Mouse (Mus musculus) frontal cortex, postnatal 25 days (tissue): ENCODE results near the gene Foxr1.
A peak's percentile ranks its signal among the peaks of the same experiment; 100 is the strongest.
"Not testable (repeated sequence)": the region's sequence is repeated elsewhere in the genome, so short reads cannot be mapped to it uniquely, and the experiment has no call there.

Experiments used
- DNase-seq, 2 experiments: peaks; one replicate each; pipeline ENCODE4 v3.0.0; 2022; ENCODE audit warnings: low spot score in 2 of 2

The Foxr1 gene

DNA sequence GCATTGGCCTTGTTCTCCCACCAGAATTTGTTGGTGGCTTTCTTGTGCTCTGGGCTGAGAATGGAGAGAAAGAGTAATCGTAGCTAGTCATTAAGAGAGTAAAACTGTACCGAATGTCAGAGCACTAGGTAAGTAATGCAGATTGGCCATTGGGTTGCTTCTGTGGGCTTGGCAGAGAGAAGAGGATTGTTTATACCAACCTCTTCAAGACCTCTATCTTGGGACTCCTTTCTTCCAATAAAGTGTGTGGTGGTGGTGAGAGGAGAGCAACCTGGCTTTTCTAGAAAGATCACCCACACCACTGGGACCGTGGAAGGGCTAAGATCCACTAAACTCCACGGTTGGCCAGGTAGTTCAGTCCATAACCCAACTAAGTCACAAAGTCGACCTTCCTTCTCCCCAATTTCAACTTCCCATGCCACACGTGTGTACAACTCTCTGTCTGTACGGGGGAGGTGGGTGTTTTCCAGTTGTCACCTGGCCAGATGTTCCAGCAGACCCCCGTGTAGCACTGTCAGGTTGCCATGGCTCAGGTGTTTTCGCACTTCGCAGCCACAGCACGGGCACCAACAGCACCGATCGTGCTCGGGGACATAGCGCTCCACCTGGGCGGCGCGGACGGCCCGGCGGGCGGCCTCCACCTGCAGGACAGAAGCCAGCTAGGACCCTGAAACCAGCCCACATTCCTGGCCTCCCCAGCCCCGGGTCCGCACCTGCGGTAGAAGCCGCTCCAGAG lies 23.6 kb downstream of the Foxr1 start:
- DNase-seq: no peak

DNA sequence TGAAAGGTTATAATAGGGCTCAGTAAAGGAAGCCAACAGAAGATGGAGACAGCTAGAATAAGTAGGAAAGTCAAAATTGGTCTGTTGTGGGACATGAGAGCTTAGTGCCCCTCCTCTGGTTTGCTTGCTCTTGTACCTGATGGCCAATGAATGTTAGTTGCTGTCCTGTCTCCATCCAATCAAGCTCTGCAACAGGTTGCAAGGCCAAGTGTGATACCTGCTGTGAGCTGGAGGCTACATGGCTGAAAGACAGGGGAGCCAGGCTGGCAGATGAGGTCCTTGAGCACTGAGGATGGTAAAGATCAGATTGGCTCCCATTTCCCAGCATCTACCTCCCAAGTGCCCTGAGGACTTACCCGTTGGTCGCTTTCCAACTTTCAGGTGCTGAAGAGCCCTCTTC lies 28.2 kb downstream of the Foxr1 start:
- DNase-seq: no peak

DNA sequence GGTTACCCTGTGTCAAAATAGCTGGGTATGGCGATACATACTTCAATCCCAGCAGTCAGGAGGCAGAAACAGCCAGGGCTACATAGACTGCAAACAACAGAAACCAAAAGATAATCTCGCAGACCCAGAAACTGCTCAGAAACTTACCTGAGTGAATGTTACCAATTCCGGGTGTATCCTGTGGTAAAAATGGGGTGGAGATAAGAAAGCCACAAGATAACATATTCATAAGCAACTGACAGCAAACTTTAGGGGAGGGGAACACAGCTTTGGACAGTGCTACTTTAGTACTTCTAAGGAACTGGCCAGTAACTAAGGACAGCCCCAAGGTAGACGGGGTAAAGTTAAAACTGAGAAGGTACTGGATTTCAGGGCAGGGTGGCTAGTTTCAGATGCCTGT lies 28.6 kb downstream of the Foxr1 start:
- DNase-seq: no peak

DNA sequence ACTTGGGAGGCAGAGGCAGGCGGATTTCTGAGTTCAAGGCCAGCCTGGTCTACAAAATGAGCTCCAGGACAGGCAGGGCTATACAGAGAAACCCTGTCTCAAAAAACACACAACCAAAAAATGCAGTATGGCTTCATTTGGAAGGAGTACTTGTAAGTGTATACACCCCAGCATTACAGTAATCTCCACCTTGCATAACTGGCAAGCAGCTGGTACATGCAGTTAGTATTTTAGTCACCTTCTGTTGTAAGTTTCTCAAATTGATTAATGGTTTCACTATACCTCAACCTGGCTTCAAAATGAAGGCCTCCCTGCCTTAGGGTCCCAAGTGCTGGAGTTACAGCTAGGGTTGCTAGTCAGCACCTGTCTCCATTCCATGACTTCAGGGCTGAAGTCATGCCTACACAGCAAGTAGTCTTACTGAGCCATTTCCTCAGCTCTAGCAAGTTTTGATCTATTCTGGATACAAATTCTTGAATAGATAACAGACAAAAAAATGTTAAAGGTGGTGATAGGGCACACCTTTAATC lies 29.3 kb downstream of the Foxr1 start:
- no peak for DNase-seq

DNA sequence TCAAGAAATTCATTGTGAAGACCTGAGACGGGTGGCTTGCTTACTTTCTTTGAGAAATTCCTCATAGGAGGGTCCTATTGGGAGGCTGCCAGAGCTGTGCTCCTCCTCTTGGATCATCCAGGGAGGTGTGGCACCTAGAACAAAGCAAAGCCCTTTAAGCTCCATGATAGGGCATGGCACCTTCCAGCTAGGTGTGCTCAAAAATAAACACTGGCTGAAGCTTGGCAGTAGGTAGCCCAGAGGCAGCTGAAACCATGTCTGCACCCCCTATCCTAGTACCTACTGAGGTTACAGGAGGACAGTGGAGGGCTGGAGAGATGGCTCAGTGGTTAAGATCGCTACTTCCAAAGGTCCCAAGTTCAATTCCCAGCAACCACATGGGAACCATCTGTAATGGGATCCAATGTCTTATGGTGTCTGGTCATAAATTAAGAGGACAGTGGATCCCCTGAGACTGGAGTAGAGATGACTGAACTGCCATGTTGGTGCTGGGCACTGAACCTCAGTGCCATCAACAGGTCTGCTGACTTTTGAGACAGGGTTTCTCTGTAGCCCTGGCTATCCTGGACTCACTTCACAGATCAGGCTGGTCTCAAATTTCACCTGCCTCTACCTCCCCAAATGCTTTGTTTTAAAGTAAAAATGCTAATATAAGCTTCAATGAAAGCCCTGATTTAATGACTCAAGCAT lies 30.1 kb downstream of the Foxr1 start:
- no peak for DNase-seq

DNA sequence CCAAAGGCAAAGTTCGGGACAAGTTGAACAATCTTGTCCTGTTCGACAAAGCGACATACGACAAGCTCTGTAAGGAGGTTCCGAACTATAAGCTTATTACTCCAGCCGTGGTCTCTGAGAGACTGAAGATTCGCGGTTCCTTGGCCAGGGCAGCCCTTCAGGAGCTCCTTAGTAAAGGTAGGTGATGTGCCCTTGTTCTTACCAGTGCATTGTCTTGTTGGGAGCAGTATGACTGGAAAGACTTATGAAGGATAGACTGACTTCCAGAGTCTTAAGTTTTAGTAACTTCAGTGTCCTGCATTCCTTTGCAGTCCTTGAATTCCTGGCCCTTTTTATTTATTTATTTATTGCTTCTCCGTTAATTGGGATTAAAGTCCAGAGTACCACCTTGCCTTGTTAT lies 32.2 kb downstream of the Foxr1 start:
- DNase-seq: not testable (repeated sequence)

DNA sequence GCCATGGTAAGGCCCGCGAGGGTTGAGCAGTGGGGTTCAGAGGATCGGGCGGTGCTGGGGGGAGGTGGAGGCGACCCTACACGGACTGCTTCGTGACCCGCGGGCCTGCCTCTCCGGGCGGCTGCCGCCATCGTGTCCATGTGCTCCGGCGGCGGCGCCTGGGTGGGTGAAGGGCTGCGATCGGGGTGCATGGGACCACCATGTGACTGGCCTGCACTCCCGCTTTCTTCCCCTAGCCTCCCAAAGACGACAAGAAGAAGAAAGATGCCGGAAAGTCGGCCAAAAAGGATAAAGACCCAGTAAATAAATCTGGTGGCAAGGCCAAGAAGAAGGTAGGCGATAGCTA lies 33.2 kb downstream of the Foxr1 start:
- DNase-seq: no peak

DNA sequence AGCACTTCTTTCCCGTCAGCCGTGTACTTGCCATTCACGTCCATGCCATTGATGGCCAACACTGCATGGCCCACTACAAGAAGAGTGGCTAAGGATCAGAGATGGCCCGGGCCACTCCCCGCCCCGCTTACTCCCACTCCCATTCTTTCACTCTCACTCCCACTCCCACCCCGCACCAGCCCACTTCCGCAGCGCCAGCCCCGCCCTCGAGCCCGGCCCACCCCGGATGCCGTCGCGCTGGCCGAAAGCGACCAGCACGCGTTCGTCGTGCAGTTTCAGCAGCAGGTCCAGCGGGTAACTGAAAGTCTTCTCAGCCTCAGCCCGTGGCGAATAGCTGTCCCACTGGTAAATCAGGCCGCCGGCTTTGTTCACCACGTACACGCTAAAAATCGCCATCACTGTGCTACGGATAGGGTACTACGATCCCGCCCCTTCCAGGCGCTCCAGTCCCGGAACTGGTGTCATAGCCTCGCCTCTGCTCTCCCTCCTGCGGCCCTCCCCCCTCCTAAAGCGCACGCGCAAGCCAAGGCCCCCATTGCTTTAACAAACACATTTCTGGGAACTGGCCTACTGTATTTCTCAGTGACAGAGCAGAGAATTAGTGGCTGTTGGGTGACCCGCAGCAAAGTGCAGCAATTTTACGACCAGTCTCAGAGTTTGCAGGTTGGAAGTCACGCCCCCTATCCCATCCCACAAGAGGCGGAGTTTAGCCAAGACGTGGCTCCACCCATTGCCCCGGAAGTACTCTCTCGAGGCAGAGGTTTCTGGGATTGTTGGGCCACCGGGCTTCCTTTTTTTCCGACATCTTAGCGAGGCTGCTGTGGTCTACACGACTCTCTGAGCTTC lies 33.8 kb downstream of the Foxr1 start, which contains the start of the genes Rps25 and Trappc4:
TSS of gene Rps25 (plus strand) at position 234 of the 846 bp plus-strand sequence.
TSS of gene Trappc4 (minus strand) at position 695 of the 846 bp plus-strand sequence.
- DNase-seq: peak; percentile 78 to 83

DNA sequence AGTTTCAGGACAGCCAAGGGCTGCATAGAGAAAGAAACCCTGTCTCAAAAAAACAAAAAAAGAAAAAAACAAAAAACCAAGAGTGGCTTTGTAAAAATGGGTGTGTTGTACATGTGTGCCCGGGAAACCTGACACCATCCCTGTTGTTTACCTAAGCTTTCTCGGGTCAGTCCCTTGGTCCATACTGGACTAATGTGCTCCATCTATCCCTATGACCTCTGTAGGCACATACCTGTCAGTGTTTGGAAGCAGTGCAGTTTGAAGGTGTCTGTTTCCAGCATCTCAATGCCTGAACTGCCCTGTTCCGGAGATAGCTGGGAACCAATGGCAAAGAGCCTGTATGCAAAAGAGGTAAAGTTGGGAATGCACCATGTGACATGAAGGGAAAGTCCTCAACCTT lies 35.9 kb downstream of the Foxr1 start:
- DNase-seq: no peak

DNA sequence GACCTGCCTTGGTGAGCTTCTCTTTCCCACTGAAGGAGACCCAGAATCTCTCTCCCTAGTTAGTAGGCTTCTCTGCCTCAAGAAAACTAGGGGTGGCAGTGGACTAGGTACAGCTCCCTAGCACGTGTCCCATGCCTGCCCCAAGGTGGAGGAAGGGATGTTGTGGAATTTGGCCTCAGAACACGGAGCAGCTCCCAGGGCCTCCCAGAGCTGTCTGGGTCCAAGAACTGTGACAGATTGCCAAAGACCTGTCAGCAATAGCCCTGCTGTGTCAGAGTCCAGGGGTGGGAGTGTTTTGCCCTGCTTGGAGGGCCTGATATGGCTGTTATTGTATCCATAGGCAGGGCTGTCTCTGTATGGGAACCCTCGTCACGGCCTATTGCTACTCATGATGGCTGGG lies 39.9 kb downstream of the Foxr1 start:
- no peak for DNase-seq

DNA sequence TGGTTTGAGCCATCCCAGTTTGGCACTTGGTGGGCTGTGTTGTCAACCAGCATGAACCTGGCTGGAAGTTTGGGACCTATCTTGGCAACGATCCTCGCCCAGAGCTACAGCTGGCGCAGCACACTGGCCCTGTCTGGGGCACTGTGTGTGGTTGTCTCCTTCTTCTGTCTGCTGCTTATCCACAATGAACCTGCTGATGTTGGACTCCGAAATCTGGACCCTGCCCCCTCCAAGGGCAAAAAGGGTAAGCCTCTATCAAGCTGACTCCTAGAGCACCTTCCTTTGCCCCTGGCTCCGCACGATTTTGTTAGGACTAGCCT lies 41.2 kb downstream of the Foxr1 start:
- no peak for DNase-seq

DNA sequence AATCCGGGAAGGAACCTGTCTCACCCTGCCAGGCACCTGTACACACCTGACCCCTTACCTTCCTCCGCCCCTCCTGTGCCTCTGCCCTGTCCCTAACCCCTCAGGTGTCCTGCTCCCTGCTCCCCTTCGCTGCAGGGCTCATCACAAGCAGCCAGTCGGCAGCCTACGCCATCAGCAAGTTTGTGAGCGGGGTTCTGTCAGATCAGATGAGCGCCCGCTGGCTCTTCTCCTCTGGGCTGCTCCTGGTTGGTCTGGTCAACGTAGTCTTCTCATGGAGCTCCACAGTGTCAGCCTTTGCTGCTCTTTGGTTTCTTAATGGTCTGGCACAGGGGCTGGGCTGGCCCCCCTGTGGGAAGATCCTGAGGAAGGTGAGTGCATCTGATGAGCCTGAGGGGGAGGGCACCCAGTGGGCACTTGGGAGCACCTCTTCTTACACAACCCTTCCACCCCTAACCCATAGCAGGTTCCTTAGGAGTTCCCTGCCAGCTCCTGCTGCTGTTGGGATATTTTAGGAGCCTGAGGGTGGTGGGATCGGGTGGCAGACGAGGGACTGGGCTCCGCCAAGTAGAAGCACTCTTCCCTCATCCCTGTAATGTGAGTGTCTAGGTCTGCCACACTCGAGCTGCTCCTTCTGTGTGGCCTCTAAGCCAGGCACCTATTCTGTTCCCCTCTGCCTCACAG lies 41.7 kb downstream of the Foxr1 start:
- DNase-seq: no peak

DNA sequence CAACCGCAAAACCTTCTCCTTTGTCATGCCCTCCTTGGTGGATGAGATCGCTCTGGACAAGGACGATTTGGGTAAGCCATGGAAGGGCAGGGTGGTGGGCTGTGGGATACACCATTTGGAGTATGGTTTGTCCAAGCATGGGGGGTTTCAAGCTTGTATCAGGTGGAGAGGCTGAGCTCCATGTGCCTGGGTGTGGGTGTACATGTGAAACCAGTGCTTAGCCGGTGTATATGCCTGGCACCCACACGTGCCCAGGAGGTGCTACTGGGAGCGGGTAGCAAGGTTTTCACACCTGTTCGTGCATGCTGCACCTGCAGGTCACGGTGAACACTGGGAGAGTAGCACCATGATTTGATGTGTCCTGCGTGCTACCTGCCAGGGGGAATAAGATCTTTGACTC lies 42.4 kb downstream of the Foxr1 start:
- DNase-seq: no peak

DNA sequence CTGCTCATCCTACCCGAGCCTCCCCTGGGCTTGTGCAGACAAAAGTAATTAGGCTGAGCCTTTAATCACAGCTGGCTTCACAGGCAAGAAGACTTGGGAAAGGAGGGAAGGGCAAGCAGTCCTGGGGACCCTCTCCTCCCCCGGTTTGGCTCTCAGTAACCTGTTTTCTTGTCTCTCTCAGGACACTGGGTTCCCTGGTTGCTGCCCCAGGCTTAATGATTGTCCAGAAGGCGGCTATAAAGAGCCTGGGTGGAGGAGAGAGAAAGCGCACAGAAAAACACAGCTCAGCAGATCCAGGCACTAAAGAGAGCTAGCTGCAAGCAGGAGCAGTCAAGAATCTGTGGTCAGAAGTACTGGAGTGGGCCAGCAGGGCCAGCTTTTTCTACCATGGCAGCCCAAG lies 42.8 kb downstream of the Foxr1 start:
- no peak for DNase-seq

DNA sequence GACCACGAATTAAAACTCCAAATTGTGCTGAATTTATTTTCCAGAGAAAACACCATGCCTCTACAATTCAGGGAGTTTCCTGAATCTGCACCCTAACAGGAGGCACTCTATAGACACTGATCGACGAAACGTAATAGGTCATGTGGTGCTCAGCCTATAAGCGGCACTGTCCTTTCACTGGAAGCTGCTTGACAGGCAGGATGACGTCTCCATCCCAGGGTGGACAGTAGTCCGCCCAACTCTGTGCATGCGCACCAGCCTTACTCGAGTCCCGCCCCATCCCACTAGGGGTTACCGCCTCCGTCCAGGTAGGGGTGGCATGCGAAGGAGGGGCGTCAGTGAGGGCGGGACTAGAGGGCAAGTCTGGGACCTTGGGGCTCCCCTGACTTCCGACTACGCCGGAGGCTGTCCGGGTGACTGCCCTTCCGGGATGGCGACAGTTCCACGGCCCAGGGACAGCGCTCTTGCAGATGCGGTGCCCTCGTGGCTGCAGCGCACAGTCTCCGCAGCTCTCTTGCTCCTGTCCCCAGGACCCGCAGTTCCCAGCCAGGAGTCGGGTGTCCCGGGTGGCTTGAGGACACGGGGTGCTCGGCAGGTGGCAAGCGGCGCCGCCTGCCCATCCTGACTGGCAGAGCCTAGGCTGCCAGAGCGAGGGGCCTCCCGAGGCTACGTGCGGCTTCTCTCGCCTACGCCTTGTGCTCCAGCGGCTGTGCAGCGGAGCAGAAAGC lies 44.1 kb downstream of the Foxr1 start, which contains the start of gene Slc37a4:
TSS of gene Slc37a4 (plus strand) at position 169 of the 728 bp plus-strand sequence.
- DNase-seq: peak; percentile 72 to 84

DNA sequence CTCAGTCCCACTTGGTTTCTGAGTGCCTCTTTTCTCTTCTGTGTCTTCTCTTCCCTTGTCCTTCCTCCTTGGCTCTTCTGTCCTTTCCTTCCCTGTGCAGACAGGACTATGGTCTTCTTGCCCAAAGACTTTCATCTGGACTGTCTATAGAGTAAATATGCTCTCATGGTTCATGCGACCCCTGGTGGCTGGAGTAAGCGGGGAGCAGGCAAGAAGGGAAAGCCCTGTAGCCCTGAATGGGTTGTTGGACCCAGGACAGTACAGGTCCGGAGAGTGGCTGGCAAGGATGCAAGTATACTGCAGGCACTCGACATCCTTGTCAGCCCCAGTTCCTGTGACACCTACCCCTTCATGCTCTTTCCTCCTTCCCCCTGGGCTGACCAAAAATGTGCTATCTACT lies 49.5 kb downstream of the Foxr1 start:
- peak; percentile 47 to 55 for DNase-seq

DNA sequence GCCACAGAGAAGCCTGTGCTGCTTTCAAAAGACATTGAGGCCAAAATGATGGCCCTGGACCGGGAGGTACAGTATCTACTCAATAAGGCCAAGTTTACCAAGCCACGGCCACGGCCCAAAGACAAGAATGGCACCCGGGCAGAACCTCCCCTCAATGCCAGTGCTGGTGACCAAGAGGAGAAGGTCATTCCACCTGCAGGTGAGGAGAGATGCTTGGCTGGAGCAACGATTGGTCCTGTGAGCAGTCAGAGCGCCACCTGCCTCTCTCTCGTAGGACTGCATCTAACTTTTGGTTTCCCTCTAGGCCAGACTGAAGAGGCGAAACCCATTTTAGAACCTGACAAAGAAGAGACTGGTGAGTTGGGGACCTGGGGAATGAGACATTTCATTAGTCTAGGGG lies 51.7 kb downstream of the Foxr1 start:
- DNase-seq: no peak

DNA sequence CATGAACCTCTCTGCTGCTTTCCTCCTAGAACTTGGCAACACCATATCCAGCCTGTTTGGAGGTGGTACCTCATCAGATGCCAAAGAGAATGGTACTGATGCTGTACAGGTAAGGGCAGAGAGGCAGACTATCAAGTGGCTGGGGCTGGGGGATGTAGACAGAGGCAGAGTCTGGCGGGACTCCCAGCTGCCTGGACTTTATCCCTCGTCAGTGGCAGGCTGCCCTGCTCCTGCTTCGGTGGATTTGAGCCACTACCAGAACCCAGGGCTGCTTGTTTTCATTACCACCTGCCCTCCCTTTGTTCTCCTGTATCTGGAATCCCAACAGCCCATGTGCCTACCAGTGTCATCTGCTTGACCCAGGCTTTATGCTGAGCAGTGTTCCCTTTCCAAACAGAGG lies 53.7 kb downstream of the Foxr1 start:
- no peak for DNase-seq

DNA sequence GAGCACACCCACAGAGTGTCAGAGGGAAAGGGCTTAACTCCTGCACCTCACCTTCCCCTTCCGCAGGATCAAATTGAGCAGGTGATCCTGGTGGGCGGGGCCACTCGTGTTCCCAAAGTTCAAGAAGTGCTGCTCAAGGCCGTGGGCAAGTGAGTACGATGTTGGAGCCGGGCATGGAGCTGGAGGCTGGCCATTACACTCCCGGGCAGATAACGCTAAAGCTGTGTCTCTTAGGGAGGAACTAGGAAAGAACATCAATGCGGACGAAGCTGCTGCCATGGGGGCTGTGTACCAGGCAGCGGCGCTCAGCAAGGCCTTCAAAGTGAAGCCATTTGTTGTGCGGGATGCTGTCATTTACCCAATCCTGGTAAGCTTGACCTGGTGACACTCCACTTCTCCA lies 56.3 kb downstream of the Foxr1 start:
- DNase-seq: no peak
